Mouse (Mus musculus) limb, embryonic 15.5 days (tissue): Measurements from ENCODE around the gene Calcrl. TPM values are rescaled to one million over a fixed set of nuclear protein-coding genes. Genes with fewer than 3 reads are reported as not detected.

Source experiments
- ATAC-seq: fragments of 200-750 bp; cut with Nextera tagmentation; 2 replicates; pipeline ENCODE4 v1.8.0; 2017; ENCODE audit warnings: low read depth, moderate TSS enrichment; ENCODE audit not compliant: insufficient number of reproducible peaks, low FRiP score, low TSS enrichment
- H3K27ac ChIP-seq: fragments of 300-500 bp; sonication (generic); 2 replicates; pipeline ENCODE4 v1.5.1; 2015; ENCODE audit warnings: moderate library complexity, mild to moderate bottlenecking, inconsistent platforms
- H3K27me3 ChIP-seq: fragments of 300-500 bp; sonication (generic); 2 replicates; pipeline ENCODE4 v1.6.1; 2015; ENCODE audit warnings: inconsistent platforms
- H3K36me3 ChIP-seq: fragments of 300-500 bp; sonication (generic); 2 replicates; pipeline ENCODE4 v1.6.1; 2015; ENCODE audit warnings: inconsistent platforms
- H3K4me1 ChIP-seq: fragments of 300-500 bp; sonication (generic); 2 replicates; pipeline ENCODE4 v1.6.1; 2015; ENCODE audit warnings: inconsistent platforms
- H3K4me2 ChIP-seq: fragments of 300-500 bp; sonication (generic); 2 replicates; pipeline ENCODE4 v1.6.1; 2015; ENCODE audit warnings: mild to moderate bottlenecking, inconsistent platforms
- H3K4me3 ChIP-seq: fragments of 300-500 bp; sonication (generic); 2 replicates; pipeline ENCODE4 v1.5.1; 2015; ENCODE audit warnings: mild to moderate bottlenecking, inconsistent platforms
- H3K9ac ChIP-seq: fragments of 300-500 bp; sonication (generic); 2 replicates; pipeline ENCODE4 v1.6.1; 2015; ENCODE audit warnings: inconsistent platforms
- H3K9me3 ChIP-seq: fragments of 300-500 bp; sonication (generic); 2 replicates; pipeline ENCODE4 v1.6.1; 2016; ENCODE audit warnings: inconsistent platforms
- WGBS: fragments of 180-500 bp; shearing (Covaris S2); methylation state at CpG from one replicate; pipeline ENCODE4 v1.1.7; 2015; 5-methylcytosine and 5-hydroxymethylcytosine counted together
- polyA plus RNA-seq: library from polyadenylated mRNA; unstranded; fragments of >200 nt; fragmentation: Nextera tagmentation; extraction: Ambion mirVana; gene quantifications from 2 replicates; pipeline ENCODE4 v1.2.1, GENCODE M21; 2015

Gene Calcrl
- polyA plus RNA-seq, 1 experiment from 2014 or later = 22.7 TPM

DNA sequence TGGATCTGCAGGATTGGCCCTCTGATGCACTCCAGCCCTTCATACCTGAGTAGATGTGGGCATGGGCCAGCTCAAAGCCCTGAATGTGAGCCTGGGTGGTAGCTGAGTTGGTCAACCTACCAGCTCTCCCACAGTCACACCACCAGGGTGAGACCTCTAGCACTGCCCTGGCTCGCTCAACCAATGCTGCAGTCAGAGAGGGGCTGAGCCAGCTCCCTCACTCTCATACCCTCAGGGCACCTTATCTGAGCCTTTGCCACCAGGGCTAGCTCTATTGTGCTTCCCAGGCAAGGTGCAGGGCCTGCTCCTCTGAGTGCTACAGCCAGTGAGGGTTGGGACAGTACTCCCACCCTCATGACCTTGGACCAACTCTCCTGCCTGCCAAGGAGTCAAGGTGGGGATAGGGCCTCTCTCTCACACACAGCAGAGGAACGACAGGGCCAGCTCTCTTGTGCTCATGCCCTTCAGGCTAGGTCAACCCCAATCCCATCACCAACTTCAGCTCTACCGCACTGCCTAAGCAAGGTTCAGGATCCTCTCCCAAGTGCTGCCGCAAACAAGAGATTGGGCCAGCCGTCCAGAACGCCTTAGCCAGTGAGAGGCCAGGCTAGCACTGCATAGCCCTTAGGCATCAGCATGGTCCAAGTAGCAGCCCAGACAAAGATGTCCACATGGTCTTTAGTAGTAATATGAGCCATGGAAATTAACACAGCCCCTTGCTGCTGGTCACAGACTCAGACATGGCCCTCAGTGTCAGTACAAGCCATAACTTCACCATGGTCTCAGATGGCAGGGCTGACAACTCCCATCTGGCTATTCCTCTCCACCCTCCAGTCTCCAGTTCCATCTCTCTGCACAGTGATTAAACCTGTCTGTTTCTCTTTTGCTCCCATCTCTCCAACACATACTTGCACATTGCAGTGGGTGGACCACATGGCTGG lies 62.2 kb downstream of the Calcrl start:
- H3K27ac ChIP-seq = no peak overlapping the region
- no peak for ATAC-seq

DNA sequence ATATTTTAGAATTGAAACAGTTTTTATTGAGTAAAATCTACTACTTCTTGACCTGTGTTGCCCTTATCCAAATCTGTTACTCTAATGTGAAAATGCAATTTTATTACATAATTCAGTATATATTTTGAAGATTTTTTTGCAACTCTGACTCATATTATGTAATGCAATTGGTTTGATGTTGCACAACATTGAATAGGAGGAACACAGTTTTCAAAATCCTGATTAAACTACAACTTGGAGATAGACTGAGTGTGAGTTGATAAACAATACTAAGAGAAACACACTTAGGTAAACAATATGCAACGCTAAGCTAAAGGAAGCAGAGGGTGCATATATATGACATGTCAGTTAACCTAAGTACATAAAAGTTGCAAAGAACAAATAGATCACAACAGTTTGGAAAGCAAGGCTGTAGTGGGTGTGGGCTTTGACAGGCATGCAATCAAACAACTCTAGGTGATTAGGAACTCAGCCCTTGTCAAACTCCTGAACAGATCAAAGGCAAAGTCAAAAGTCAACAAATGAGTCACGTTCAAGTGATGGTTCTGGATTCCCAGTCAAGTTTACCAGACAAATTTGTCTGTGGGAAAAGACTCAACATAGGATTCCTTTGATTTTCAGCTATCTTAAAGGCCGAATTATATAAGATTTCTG lies 66.4 kb downstream of the Calcrl start:
- ATAC-seq = no peak
- H3K27me3 ChIP-seq = no peaks in the 10 kb centered on the region
- H3K36me3 ChIP-seq = no peaks in the 10 kb centered on the region
- H3K4me2 ChIP-seq = no peak overlapping the region
- H3K4me3 ChIP-seq = no peak overlapping the region
- H3K27ac ChIP-seq = no peak overlapping the region
- H3K4me1 ChIP-seq = no peaks in the 10 kb centered on the region; the same call in 1 of the 2 replicates
- H3K9ac ChIP-seq = no peak overlapping the region
- no peaks in the 10 kb centered on the region for H3K9me3 ChIP-seq
- 51% methylated on average over 3 of the region's 3 CpGs for WGBS

More for the DNA sequence above, 62.2 kb downstream of the Calcrl start:
- H3K4me1 ChIP-seq = no peaks in the 10 kb centered on the region
- H3K4me2 ChIP-seq = no peak overlapping the region
- 95% methylated on average over 6 of the region's 6 CpGs for WGBS
- H3K27me3 ChIP-seq = no peaks in the 10 kb centered on the region
- H3K9ac ChIP-seq = no peak overlapping the region
- H3K4me3 ChIP-seq = no peak overlapping the region
- H3K36me3 ChIP-seq = no peaks in the 10 kb centered on the region
- no peaks in the 10 kb centered on the region for H3K9me3 ChIP-seq

DNA sequence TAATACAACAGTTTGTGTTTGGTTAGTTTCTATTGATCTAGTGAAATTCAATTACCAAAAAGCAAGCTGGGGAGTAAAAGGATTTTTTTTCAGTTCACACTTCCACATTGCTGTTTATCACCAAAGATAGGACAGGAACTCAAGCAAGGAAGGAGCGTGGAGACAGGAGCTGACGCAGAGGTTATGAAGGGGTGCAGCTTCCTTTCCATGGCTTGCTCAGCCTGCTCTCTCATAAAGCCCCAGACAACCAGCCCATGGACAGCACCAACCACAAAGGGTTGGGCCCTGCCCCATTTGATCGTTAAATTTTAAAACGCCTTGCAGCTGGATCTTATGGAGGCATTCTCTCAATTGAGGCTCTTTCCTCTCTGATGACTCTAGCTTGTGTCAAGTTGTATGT lies 69.9 kb downstream of the Calcrl start:
- ATAC-seq = no peak
- H3K4me1 ChIP-seq = no peaks in the 10 kb centered on the region; the same call in 1 of the 2 replicates
- H3K9me3 ChIP-seq = no peaks in the 10 kb centered on the region
- H3K4me2 ChIP-seq = no peak overlapping the region
- no peak overlapping the region for H3K27ac ChIP-seq
- H3K27me3 ChIP-seq = no peaks in the 10 kb centered on the region
- no peaks in the 10 kb centered on the region for H3K36me3 ChIP-seq
- WGBS = 45% methylated on average over 4 of the region's 4 CpGs
- H3K4me3 ChIP-seq = no peak overlapping the region
- H3K9ac ChIP-seq = no peak overlapping the region

DNA sequence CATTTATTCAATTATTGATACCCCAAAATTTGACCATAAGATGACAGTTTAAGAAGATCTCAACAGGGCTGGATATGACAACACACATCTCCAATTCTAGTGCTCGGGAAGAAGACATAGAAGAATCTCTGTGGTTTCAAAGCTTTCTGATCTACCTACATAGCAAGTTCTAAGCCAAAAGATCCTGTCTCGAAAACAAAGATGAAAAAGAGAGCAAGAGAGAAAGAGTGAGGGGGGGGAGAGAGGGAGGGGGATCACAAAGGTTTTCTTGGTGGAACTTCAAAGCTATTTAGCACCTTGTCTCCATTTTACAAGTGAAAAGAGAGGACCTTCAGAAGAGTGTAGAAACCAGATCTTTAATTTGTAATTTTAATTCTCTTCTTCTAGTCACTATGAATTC lies 77.8 kb downstream of the Calcrl start:
- no peaks in the 10 kb centered on the region for H3K4me1 ChIP-seq
- no peak for ATAC-seq
- H3K9ac ChIP-seq = no peak overlapping the region
- H3K27me3 ChIP-seq = no peaks in the 10 kb centered on the region
- 64% methylated on average over 2 of the region's 2 CpGs for WGBS
- no peak overlapping the region for H3K27ac ChIP-seq
- no peaks in the 10 kb centered on the region for H3K36me3 ChIP-seq
- no peaks in the 10 kb centered on the region for H3K9me3 ChIP-seq
- H3K4me2 ChIP-seq = no peak overlapping the region
- no peak overlapping the region for H3K4me3 ChIP-seq

DNA sequence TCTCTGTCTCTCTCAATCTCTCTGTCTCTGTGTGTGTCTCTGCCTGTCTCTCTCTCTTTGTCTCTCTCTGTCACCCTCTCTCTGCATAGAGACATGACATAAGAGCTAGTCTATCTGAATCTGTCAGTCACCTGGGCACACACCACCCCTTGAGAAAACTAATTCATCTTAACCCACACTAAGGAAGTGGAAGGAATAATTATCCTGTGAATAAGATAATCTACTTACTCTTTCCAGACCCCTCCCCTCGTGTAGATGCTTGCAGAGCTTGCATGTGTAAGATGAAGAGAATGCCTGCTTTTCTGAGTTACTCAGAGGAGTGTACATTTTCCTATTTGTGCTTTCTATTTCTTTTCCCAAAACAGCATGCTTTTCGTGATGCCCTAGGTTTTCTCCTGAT lies 81.5 kb downstream of the Calcrl start:
- Histone ChIP-seq H3K27me3 (no peaks in the 10 kb centered on the region), H3K9ac (no peak overlapping the region), H3K27ac (no peak overlapping the region), H3K36me3 (no peaks in the 10 kb centered on the region), H3K4me1 (no peaks in the 10 kb centered on the region), H3K4me3 (no peak overlapping the region), H3K9me3 (no peaks in the 10 kb centered on the region), H3K4me2 (no peak overlapping the region)
- WGBS = 58% methylated on average over 2 of the region's 2 CpGs
- no peak for ATAC-seq

DNA sequence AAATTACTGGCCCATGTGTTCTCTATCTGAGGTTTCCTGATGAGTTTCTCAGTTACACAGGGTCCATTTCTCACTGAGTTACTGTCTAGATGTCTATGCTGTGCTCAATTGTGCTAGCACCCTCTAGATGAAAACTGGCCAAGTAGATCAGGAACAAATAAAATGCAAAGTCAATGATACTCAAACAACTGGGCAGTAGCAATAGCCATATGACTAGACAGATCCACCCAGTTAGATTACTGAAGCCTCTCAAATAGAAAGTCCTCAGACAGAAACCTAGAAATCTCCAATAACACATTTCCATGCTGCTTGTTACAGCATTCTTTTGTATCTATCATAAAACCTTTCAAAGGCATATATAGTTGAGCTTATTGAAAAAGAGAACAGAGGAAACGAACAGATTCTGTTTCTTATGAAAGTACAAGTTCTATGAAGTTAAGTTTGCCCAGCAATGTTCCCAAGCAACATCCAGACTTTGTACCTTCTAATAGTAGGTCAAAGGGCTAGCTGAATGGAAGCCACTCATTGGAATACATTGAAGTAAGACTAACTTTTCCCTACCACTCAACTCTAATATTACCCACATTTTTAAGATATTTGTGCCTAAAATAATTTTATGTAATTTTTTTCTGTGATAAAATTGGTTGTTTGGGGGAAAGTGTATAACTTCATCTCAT lies 87.3 kb downstream of the Calcrl start:
- no peak for ATAC-seq
- H3K4me2 ChIP-seq = no peak overlapping the region
- WGBS = 81% methylated on average over 1 of the region's 1 CpGs
- no peaks in the 10 kb centered on the region for H3K4me1 ChIP-seq
- no peak overlapping the region for H3K27ac ChIP-seq
- H3K9me3 ChIP-seq = no peaks in the 10 kb centered on the region
- no peaks in the 10 kb centered on the region for H3K36me3 ChIP-seq
- no peaks in the 10 kb centered on the region for H3K27me3 ChIP-seq
- no peak overlapping the region for H3K9ac ChIP-seq
- no peak overlapping the region for H3K4me3 ChIP-seq

DNA sequence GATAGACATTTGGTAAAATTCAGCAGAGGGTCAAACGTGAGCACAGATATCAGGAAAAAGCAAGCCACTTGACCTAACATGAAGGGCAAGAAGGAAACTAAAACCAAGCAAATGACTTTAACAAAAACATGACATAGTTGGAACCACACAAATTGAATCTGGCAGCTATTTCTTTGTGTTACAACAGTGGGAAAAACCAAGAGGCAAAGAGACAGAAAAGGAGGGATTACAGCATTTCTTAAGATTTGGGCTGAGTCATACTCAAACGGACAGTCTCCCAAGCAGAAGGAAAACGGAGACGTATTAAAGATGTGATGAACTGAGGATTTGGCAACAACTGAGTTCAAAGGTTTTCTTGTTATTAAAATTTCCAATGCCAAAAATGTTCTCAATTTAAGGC lies 88.9 kb downstream of the Calcrl start:
- no peak for ATAC-seq
- no peak overlapping the region for H3K4me3 ChIP-seq
- no peak overlapping the region for H3K4me2 ChIP-seq
- no peaks in the 10 kb centered on the region for H3K4me1 ChIP-seq
- no peak overlapping the region for H3K9ac ChIP-seq
- no peak overlapping the region for H3K27ac ChIP-seq
- H3K27me3 ChIP-seq = no peaks in the 10 kb centered on the region
- 74% methylated on average over 4 of the region's 4 CpGs for WGBS
- H3K36me3 ChIP-seq = no peaks in the 10 kb centered on the region
- no peaks in the 10 kb centered on the region for H3K9me3 ChIP-seq

DNA sequence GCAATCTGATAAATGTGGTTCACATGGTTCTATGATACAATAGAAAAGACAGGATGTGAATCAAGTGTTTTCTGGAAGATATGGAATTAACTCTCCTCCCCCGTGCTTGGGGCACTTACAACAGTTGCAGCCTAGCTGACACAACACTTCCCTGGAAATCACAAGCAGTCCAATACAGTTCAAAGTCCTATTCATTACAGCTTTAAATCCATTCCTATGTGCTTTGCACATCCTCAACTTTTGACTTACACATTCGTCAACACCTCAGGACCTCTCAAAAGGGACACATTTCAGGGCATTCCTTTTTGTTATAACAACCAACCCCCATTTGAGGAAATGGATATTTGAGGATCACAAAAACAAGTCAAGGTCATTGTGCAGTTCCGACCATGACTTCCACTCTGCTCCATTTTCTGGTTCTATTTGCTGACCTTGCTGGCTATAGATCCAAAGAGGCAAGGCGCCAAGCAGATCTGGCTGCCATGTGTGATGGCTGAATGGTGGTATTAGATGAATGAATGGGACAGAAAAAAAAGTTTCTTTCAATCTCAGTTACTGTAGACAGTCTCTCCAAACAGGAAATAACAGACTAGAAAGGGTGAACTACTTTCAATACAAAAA lies 108.9 kb downstream of the Calcrl start:
- Histone ChIP-seq H3K36me3 (no peaks in the 10 kb centered on the region), H3K4me1 (no peaks in the 10 kb centered on the region), H3K4me2 (no peak overlapping the region), H3K9ac (no peak overlapping the region), H3K27me3 (no peaks in the 10 kb centered on the region), H3K27ac (no peak overlapping the region), H3K4me3 (no peak overlapping the region), H3K9me3 (no peaks in the 10 kb centered on the region)
- WGBS = 81% methylated on average over 4 of the region's 4 CpGs
- no peak for ATAC-seq

DNA sequence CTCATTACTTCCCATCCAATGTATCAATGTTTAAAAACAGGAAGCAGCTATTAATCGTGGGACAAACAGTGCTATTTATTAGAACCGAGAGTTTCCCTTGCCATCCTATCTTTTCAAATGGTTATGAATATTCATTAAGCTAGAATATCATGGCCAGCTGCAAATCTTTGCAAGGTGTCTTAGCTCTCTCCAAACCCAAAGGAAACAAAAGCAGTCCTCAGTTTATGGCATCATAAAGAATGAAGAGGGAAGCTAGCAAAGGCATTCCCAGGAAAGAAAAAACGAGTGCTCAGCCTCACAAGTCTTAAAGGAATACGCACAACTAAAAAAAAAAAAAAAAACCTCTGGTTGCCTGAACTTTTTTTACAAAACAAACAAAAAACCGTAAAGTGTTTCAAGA lies 128.7 kb downstream of the Calcrl start:
- no peaks in the 10 kb centered on the region for H3K36me3 ChIP-seq
- no peaks in the 10 kb centered on the region for H3K27me3 ChIP-seq
- H3K9ac ChIP-seq = no peak overlapping the region
- H3K4me3 ChIP-seq = no peak overlapping the region
- no peaks in the 10 kb centered on the region for H3K9me3 ChIP-seq
- ATAC-seq = no peak
- no peak overlapping the region for H3K27ac ChIP-seq
- no peak overlapping the region for H3K4me2 ChIP-seq
- WGBS = 14% methylated on average over 5 of the region's 5 CpGs
- H3K4me1 ChIP-seq = no peaks in the 10 kb centered on the region

DNA sequence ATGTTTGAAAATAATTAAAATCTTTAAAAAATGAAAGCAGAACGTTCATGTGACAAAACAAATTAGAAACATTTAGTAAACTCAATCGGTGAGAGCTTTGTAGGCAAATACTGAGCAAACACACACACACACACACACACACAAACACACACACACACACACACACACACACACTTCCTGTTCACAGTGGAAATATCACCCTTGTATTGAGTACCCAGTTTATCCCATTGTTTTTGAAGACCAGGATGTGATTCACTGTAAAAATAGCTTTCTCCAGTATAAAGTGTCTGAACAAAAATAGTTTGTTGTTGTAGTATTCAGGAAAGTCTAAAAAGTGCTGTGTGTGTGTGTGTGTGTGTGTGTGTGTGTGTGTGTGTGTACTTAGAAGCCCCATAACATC lies 130.1 kb downstream of the Calcrl start:
- Histone ChIP-seq H3K9ac (no peak overlapping the region), H3K36me3 (no peaks in the 10 kb centered on the region), H3K27ac (no peak overlapping the region), H3K9me3 (no peaks in the 10 kb centered on the region), H3K4me2 (no peak overlapping the region), H3K4me3 (no peak overlapping the region), H3K4me1 (no peaks in the 10 kb centered on the region), H3K27me3 (no peaks in the 10 kb centered on the region)
- WGBS = 81% methylated on average over 2 of the region's 2 CpGs
- ATAC-seq = no peak

DNA sequence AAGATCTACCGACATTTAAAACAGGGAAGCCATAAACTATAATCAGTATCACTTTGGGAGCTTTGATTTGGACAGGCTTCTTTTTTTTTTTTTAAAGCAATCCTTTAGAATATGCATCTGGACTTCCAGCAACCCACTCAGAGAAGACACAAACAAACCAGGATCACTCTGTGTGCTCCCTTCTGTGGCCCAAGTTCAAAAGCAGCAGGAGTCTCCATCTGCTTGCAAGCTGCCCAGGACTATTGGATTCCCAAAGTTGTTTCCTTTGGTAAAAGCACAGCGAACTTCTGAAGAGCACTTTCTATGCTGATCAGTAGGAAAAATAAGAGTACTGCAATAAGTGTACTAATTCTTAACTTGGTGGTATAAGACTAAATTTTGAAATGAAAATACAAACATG lies 130.6 kb downstream of the Calcrl start:
- H3K4me3 ChIP-seq = no peak overlapping the region
- H3K9ac ChIP-seq = no peak overlapping the region
- ATAC-seq = no peak
- no peaks in the 10 kb centered on the region for H3K9me3 ChIP-seq
- 49% methylated on average over 2 of the region's 2 CpGs for WGBS
- H3K27me3 ChIP-seq = no peaks in the 10 kb centered on the region
- H3K4me2 ChIP-seq = no peak overlapping the region
- no peak overlapping the region for H3K27ac ChIP-seq
- H3K36me3 ChIP-seq = no peaks in the 10 kb centered on the region
- H3K4me1 ChIP-seq = no peaks in the 10 kb centered on the region
